In genomic region chr11:16967806-16968205, GRCm38 (mm10) we compare ENCODE assay signal across 8 mouse cellular contexts. TPM values are rescaled to one million over a fixed set of nuclear protein-coding genes. Genes with fewer than 3 reads are reported as not detected.
DNase-seq lines count a peak whose midpoint lies in the region; ATAC-seq lines count a peak whose summit lies in the region.

No protein-coding gene starts in this region.

- no peak overlapping the region for H3K9ac ChIP-seq in midbrain, embryonic 14.5 days (replicated peaks; ENCODE audit: low read length)

- no peak for ATAC-seq in midbrain, embryonic 14.5 days (ENCODE audit: low FRiP score, low TSS enrichment)

- H3K4me1 ChIP-seq in midbrain, embryonic 14.5 days (ENCODE audit: control insufficient read depth, insufficient read depth, low read length): no peaks in the 10 kb centered on the region

- H3K9me3 ChIP-seq in midbrain, embryonic 14.5 days (ENCODE audit: control insufficient read depth, low read length): no peaks in the 10 kb centered on the region

- DNase-seq in heart, postnatal 4 days: peak; percentile 34
- no peak for DNase-seq in heart, postnatal 25 days (ENCODE audit: low spot score)
- peak; percentile 57 to 63 for DNase-seq in B cell, adult 2 months
- DNase-seq in Muller cell, postnatal 12 days (ENCODE audit: inconsistent ontology term): peak; percentile 10
- DNase-seq in frontal cortex, postnatal 36 days (ENCODE audit: low spot score in 2 of 2): peak; percentile 17 to 66
- DNase-seq in midbrain, embryonic 14.5 days: peak; percentile 71
- DNase-seq in testis, postnatal 14 days (ENCODE audit: low spot score): no peak
- DNase-seq in gastrocnemius, postnatal 10 days: no peak

- no peak overlapping the region for H3K27ac ChIP-seq in midbrain, embryonic 14.5 days (replicated peaks; ENCODE audit: low read depth, low read length)

- no peaks in the 10 kb centered on the region for H3K36me3 ChIP-seq in midbrain, embryonic 14.5 days (ENCODE audit: control insufficient read depth, insufficient read depth, low read length)

- 44% methylated on average over 2 of the region's 2 CpGs for WGBS in midbrain, embryonic 14.5 days

- no peak overlapping the region for H3K4me3 ChIP-seq in midbrain, embryonic 14.5 days (replicated peaks; ENCODE audit: low read depth, low read length)

- intact Hi-C loops in heart, postnatal 25 days (cut with DNase I): no loop called here

- H3K27me3 ChIP-seq in midbrain, embryonic 14.5 days (ENCODE audit: control insufficient read depth, insufficient read depth, low read length): no peaks in the 10 kb centered on the region

- H3K4me2 ChIP-seq in midbrain, embryonic 14.5 days (ENCODE audit: low read length): no peak overlapping the region

RNA-seq across cellular contexts. Expression of gene Fbxo48, which starts 16.6 kb away (rescaled TPM):
- total RNA-seq in heart, postnatal 4 days (2021): 1 to 10 TPM; 2.7 to 2.9 TPM
- under 1 TPM; 0.22 to 0.26 TPM for total RNA-seq in heart, postnatal 25 days (2021)
- polyA plus RNA-seq in midbrain, embryonic 14.5 days (2014; fragmentation: Nextera tagmentation; extraction: Ambion mirVana): 0.75 and 1.4 TPM in 2 replicates
- total RNA-seq in gastrocnemius, postnatal 10 days (2021): 1 to 10 TPM in 1 of 2 experiments, under 1 TPM in 1; 0.89 to 1.1 TPM

Comparison
In these comparisons a context has a peak if more than half of its experiments do, and no peak if none do; other contexts are left out.
1. DNase-seq: peak in heart, postnatal 4 days (single experiment), B cell, adult 2 months (2 of 2), Muller cell, postnatal 12 days (single experiment), frontal cortex, postnatal 36 days (2 of 2) and midbrain, embryonic 14.5 days (single experiment); none in heart, postnatal 25 days (single experiment), testis, postnatal 14 days (single experiment) and gastrocnemius, postnatal 10 days (single experiment).